Mouse (Mus musculus) G1E-ER4 (cell line): ENCODE measurements around the gene Rmnd1. TPM values are rescaled to one million over a fixed set of nuclear protein-coding genes. Genes with fewer than 3 reads are reported as not detected.

Source experiments
- GATA1 ChIP-seq: IDR thresholded peaks from one replicate; pipeline ENCODE4 v1.8.0; 2012; ENCODE audit warnings: low read length, inconsistent platforms
- polyA plus RNA-seq: library from polyadenylated mRNA; stranded (reverse); fragments of >175 nt; gene quantifications from 2 replicates; pipeline ENCODE4 v1.2.3, GENCODE M21; 2012

Rmnd1 gene
- polyA plus RNA-seq, 1 experiment: 2.8 TPM

- TF ChIP-seq GATA1: no peak
Observed at GRCm38 (mm10) chr10:4376461-4376860, 55.7 kb downstream of the Rmnd1 start.

DNA sequence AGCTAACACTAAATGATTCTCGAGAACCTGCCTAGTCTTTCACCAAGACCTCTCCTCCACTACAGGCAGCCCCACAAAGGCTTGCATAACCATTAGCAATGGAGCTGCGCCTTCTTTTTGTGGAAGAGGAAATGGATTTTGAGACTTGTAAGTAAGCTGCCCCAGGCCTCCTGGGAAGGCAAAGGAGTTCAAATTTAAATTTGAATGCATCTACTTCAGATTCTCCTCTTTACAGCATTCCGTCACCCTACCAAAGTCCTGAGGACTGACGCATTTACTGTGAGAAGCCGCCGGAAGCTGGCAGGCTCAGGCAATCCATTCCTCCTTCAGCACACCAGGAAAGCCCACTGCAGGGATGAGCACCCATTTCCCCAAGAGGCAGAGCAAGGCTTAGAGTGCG, 56.9 kb downstream of the Rmnd1 start:
- no peak for TF ChIP-seq GATA1

GRCm38 (mm10) chr10:4374734-4375133, 57.5 kb downstream of the Rmnd1 start:
- TF ChIP-seq GATA1: no peak

DNA sequence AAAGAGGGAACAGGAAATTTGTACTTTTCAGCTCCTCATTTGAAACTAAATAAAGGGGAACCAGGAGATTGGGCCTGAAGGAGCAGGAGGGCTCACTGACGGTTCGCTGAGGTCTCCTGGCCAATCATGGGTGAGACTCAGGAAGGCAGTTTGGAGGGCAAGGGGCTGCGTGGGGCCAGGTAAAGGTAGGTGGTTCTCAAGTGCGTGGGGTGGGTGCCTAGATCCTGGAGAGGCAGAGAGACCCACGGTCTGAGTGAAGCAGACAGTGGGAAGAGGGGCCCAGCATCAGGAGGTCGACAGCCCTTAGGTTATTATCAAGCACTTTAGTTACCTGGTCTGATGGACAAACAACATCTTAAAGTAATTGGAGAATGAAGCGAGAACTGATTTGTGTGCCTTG, 57.9 kb downstream of the Rmnd1 start:
- no peak for TF ChIP-seq GATA1

DNA sequence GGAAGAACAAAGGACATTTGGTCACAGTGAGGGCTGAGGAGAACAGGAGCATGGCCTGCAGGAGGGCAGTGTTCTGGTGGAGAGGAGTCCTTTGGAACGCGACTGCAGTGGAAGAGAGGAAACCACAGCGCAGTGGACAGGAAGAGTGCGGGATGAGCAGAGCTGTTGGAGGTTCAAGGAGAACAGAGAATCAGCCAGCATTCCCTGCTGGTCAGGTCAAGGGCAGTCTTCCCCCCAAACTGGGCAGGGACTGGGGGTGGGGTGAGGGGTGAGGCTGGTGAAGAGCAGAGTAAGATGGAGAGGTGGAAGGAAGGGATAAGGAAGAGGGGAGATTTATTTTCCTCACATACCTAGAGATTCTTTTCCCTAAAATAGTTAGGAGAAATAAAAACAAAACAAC, 58.6 kb downstream of the Rmnd1 start:
- TF ChIP-seq GATA1: no peak

GRCm38 (mm10) chr10:4372011-4372410, 60.2 kb downstream of the Rmnd1 start:
- no peak for TF ChIP-seq GATA1

DNA sequence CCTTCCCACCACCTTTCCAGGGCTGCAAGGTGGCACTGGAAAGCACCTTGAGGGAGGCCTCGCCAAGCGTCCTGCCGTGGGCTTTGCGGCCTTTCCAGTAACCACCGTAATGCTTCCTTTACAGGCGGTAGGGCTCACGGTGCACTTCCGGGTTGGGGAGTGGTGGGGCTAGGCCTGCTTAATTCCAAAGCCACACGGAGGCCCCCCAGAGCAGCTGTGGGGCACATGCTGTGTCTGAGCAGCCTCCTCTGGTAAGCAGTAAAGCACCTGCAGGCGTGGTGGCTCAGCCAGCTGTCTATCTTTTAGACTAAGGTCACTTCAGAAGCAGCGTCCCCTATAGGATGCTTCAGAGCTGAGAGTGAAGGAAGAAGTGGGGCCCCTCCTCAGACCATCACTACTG, 62.1 kb downstream of the Rmnd1 start:
- no peak for TF ChIP-seq GATA1

DNA sequence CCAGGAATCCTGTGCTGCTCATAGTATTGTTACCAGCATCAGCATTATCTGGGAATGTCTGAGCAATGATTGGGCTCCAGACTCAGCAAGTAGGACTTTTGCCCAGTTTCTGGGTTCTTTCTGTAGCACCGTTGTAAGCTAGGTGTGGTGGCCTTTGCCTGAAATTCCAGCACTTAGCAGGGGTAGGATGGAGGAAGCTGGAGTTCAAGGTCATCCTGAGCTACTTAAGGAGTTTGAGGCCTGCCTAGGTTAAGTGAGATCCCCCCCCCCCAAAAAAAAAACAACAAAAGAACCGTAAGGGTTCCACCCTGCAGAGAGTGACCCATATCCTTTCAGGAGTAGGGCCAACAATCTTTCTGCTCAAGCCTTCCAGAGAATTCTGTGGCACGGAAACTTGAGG, 67.6 kb downstream of the Rmnd1 start:
- TF ChIP-seq GATA1: no peak

DNA sequence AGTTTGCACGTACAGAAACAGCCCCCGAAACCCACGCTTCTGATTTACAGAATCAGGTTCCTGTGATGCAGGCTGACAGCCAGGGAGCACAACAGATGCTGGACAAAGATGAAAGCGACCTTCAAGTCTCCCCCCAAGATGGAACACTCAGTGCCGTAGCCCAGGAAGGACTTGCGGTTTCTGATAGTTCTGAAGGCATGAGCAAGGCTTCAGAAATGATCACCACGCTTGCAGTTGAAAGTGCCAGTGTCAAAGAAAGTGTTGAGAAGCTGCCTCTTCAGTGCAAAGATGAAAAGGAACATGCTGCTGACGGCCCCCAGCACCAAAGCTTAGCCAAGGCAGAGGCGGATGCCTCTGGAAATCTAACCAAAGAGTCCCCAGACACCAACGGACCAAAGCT, 74.8 kb downstream of the Rmnd1 start:
- TF ChIP-seq GATA1: no peak

DNA sequence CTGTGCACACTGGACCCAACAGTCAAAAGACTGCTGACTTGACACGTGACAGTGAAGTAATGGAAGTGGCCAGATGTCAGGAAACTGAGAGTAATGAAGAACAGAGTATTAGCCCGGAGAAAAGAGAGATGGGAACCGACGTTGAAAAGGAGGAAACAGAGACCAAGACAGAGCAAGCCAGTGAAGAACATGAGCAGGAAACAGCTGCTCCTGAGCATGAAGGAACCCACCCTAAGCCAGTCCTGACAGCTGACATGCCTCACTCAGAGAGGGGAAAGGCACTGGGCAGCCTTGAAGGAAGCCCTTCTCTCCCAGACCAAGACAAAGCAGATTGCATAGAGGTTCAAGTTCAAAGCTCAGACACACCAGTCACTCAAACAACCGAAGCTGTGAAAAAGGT, 75.5 kb downstream of the Rmnd1 start:
- TF ChIP-seq GATA1: no peak

- TF ChIP-seq GATA1: no peak
Observed at GRCm38 (mm10) chr10:4355882-4356451, 76.2 kb downstream of the Rmnd1 start.

GRCm38 (mm10) chr10:4354371-4355260, 77.6 kb downstream of the Rmnd1 start:
- no peak for TF ChIP-seq GATA1

Other genes with a start within 250 kb of the Rmnd1 start
- not detected in 2 replicates for gene Akap12, start 166.0 kb downstream of the Rmnd1 start, polyA plus RNA-seq
- gene Zbtb2, start 44.3 kb downstream of the Rmnd1 start, polyA plus RNA-seq: 6.9 and 8.6 TPM in 2 replicates
- 6.3 and 9.4 TPM in 2 replicates for gene Armt1, start 79 bp upstream of the Rmnd1 start, polyA plus RNA-seq
- gene Ccdc170, start 50.1 kb upstream of the Rmnd1 start, polyA plus RNA-seq: not detected in 2 replicates
- gene Esr1, start 179.2 kb upstream of the Rmnd1 start, polyA plus RNA-seq: not detected in 2 replicates